Mouse (Mus musculus) mouse embryonic stem cell (cell line): ENCODE results near the gene Pwp1.
"Not testable (repeated sequence)": the region's sequence is repeated elsewhere in the genome, so short reads cannot be mapped to it uniquely, and the experiment has no call there.

ENCODE experiments used
- in situ Hi-C, 2 experiments: fragments of 300-500 bp; cut with MboI; formaldehyde crosslinking; loops; 1 replicate in 1 of 2; 3 replicates in 1 of 2; pipeline ENCODE4 v1.14.3; 2019 to 2020; ENCODE audit warnings: low sequenced_read_pairs in 2 of 2, low pct_unique_long_range_greater_than_20kb in 1 of 2, mixed read lengths in 1 of 2; ENCODE audit not compliant: unreplicated experiment in 1 of 2

Gene Pwp1

DNA sequence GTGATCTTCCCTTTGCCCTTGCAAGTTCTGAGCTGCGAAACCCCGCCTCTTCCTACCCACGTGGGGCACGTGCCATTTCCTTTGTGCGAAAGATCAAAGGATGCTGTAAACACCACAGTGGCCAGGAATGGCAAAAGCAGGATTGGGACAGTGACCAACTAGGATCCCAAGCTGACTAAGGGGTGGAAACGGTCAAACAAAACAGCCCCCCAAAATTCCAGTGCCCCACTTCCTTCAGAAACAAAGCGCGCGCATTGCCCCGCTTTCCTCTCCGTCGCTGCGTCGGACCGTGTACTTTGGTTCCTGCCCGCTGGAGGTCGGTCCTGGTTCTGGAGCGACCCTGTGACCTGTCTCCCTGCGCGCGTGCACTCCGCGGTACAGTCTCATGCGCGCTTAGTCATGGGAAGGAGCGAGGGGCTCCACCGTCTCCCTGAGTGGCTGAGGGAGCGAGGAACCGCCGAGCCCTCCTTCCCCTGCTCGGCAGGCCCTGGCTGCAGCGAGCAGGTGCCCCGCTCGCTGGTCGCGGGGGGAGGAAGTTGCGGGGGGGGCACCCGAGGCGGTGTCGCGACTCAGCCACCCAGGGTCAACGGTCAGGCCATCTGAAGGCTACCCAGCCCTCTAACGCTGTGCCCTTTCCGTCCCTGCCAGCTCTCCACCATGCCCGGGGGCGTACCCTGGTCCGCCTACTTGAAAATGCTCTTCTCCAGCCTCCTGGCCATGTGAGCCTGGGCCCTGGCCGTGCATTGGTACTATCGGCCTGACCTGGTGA, at the start of gene Pwp1:
Gene Pwp1 (plus strand): TSS at position 410 of the 769 bp plus-strand sequence.
- in situ Hi-C loops = not testable (repeated sequence)

DNA sequence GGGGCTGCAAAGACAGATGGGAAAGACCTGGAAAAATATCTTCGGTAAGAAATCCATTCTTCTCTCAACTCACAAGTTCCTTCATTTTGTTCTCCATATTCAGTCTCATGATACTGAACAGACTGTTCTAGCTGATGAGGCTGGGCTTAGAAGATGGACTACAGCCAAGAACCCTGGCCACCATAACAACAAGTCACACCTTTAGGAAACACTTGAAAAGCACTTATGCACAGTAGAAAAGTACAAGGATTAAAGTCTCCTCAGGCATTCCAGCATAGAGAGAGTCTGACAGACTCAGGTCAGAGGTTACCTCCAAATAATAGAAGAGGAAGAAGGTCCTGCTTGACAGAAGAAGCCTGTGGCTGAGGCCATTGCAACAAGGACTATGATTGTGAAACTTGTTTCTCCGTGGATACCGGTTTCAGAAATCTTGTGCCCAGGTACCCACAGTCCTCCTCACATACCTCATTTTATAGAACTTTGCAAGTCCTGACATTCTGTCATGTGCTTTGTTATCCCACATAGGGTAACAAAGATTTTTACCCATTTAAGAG, 7.1 kb upstream of the Pwp1 start:
- in situ Hi-C loops = not testable (repeated sequence)

DNA sequence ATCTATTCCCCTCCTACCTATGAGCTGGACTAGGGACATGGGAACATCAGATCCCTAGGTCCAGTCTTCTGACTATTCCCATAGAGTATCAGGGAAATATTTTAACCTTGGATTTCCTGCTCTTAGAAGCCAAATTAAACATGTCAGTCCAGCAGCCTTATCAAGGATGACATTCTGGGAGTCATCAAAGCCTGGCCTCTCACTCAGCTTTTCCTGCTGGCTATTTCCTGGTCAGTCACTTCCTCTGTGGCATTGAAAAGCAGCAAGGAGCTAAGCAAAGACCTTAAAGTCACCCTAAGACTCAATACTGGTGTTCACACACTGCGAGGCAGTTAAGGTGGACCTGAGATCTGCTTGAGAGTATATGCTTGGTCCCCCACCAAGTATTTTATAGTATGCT, 5.5 kb upstream of the Pwp1 start:
- in situ Hi-C loops = not testable (repeated sequence)

DNA sequence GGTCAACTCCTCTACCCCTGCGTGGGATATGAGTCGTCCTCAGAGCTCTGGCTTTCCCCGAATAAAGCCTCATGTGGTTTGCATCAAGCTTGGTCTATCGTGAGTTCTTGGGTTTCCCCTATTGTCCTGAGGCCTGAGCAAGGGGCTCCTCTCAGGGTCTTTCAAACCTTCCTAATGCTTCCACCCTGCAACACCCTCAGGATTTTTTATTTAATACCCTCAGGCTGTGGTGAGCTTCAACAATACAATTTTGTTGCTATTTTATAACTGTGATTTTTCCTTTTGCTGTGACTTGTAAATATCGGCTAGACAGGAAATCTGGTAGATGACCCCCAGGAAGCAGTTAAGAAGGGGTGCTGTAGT, 591 bp upstream of the Pwp1 start:
- in situ Hi-C loops = not testable (repeated sequence)

DNA sequence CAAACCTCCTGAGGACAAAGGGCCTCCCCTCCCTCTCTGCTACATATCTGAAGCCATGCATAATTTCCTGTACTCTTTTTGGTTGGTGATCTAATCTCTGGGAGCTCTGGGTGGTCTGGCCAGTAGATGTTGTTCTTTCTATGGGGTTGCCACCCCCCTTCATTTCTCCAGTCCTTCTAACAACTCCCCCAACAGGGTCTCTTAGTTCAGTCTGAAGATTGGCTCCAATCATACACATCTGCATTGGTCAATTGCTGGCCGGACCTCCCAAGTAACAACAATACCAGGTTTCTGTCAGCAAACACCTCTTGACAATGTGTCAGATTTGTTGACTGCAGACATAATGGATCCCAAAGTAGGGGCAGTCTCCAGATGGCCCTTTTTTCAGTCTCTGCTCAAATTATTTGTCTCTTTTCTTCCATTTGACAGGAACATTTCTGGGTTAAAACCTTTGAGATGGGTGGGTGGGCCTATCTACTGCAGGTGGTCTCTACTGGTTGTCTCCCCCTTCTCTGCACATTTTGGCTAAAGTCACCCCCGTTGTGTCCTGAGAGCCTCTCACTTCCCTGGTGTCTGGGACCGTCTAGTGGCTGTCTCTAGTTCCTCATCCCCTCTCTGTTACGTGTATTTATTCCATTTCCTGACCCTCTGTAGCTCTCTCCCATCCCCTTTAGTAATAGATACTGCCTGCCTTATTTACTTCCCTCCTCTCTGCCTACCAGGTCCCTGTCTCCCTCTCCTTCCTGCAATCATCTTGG, 17.0 kb downstream of the Pwp1 start:
- in situ Hi-C loops = no loop called here

DNA sequence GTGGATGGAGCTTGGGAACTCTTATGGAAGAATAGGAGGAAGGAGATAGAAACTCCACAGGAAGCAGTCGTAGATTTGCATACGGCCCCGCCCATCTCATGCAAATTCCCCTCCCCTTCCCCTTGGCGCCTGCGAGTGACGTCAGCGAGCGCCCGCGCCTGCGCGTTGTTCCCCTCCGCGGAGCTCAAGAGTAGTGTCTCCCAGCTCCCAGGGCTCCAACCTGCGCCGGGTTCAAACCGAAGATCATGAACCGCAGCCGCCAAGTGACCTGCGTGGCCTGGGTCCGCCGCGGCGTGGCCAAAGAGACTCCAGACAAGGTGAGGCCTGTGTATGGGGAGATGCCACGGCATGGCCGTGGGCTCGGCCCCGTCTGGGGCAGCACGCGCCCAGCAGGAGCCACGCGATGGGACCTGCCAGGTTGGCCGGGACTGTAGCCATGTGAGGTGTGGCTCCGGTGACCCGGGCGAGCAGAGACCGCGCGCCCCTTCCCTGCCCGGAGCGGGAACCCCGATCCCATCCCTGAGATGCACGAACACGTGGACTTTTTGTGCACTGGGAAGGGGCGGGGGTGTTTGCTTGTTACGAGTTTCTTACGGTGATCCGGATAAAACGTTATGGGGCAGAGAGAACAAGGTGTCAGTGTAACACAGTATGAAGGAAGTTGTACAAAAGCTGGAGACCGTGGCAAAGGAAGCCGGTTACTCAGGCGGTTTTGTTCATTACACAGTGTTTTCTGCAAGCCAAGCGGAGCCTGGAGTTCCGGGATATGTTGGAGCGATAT, 42.6 kb downstream of the Pwp1 start:
- in situ Hi-C loops = no loop called here

DNA sequence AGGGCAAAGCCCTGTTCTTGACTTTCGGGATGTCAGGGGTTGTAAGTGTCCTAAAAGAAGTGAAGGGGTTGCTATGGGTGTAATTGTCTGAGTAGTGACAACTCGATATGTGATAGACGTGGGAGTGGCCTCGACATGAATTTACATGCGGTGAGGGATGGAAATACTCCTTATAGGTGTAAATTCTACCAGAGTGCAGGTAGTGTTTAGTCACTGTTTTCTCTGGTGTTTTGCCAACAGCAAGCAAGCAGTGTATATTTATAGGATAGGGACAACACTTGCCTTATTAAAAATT, 43.1 kb downstream of the Pwp1 start:
- in situ Hi-C loops = no loop called here

DNA sequence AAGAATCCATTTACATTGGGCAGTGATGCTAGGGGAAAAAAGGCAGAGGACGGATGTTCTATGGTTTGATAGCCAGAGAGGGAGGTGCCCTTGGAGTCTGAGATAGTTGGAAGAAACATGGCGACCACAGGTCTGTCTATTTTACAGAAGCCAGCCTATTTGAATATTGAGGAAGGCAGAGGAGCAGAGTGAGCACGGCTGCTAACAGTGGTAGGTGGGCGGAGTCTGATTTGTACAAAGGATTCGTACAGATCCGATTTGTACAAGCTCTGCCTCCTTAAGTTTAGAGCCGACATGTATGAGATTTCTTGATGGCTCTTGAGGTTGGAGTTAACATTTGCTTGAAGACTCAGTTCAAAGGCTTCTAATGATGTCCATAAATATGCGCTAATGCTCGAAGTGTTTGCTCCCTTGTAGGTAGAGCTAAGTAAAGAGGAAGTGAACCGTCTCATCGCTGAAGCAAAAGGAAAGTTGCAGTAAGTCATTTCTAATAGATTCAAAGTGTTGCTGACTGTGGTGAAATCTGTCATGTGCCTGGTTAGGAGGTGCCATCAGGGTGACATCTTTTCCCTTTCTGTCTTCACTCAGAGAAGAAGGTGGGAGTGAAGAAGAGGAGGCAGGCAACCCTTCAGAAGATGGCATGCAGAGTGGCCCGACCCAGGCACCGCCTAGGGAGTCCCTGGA, 44.7 kb downstream of the Pwp1 start:
- in situ Hi-C loops = no loop called here

DNA sequence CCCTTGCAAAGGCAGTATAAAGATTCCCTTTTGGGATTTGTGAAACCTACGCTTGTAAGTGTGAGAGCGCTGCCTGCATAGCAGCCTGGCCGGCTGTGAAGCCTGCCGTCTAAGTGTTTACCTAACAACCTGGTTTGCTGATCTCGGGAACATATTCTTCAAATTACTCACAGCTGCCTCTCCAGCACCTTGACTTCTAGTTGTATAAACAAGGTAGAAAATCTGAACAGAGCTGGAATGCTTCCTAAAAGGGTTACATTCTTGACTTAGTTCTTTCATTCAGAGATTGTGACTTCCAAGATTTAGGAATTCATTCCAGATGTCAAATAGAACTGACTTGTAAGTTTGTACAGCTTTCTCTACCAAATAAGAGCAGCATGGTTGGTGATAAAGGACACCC, 46.5 kb downstream of the Pwp1 start:
- in situ Hi-C loops = no loop called here

DNA sequence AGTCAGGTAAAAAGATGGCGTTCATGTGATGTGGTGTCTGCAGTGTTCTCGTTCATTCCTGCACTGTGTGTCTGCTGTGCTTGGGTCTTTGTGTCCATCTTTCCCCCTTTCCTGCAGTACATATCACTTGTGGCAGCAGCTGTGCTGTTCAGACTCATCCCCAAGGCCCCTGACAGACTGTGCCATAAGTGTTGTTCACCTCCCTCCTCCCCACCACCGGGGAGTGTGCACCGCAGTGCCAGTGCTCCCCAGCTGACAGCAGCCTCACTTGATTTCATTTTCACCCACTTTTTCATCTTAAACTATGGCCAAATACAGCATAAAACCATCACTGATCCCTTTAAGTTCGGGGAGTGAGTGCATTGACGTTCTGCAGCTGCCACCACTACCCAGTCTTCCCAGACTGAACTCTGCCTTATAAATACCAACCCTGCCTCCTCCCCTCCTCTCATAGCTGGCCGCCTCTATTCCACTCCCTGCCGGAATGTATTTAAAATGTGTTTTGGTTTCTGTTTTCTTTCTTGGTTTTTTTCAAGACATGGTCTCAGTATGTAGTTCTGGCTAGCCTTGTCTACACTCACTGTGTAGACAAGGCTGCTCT, 50.7 kb downstream of the Pwp1 start:
- in situ Hi-C loops = no loop called here

DNA sequence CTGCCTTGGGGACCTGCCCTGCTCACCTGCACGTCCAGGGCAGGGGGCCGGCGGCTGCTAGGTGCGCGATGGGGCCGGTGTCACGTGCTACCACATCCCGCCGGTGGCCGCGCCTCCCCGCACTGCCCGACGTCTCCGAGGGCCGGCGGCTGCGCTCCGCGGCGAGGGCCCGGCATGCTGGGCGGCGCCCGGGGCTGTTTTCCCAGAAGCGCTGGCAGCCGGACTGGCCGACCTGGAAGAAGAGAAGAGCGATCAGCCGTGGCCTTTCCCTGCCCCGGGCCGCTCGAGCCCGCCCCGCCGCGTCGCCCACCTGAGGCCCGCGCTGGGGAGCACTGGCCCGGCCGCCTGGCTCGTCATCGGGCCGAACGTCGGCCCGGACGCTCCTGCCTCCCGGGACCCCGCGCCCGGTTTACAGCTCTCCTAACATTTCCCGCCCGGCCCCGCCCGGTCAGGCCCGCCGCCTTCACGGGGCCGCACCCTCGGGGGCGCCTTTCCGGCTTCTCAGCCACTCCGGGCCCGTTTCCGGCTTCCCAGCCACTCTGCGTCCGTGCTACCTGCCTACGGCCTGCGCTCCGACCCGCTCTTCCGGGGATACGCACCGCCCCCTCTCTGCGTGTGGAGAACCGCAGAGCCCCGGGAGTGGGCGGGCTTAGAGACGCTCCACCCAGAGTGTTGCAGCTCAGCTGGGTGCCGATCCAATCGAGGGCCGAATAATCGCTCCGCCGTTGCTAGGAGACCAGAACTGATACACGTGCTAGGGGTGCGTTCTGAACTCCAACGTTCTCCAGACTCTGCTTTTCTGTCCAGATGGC, 87.4 kb downstream of the Pwp1 start, which contains the start of gene Prdm4:
Gene Prdm4 (minus strand): TSS at position 645 of the 812 bp plus-strand sequence.
- in situ Hi-C loops = no loop called here

DNA sequence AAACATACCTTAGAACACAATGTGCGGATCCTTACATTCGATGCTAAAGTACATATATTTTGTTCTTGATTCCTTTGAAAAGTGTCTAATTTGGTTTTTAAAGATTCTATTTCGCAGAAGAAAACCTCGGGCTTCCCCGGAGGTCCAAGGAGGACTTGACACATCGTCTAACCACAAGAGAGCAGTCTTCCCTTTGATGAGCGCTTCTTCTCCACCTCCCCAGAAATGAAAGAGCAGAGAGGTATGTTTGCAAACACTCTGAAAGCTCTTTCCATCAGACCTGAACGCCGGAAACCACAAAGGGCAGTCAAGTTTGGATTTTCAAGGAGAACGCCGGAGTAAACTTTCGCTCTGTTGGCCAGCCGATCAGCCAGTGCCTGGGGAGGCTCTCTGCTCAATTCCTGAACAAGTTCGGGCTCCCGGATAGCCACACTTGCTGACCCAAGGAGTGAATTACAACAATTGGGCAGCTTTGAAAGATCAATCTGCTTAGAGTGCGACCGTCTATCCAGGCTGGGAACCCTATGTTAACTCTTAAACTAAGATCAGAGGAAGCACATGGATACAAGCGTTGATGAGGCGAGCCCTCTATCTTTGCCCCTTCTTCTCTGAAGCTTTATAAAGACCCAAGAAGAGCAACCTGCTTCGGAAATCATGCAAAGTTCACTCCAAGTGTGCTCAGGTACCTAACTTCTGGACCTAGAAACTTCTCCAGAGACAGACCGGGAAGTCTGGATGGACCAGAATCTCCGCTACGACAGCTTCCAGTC, 98.6 kb downstream of the Pwp1 start, which contains the start of gene Ascl4:
Gene Ascl4 (plus strand): TSS at position 6 of the 770 bp plus-strand sequence.
- in situ Hi-C loops = no loop called here

DNA sequence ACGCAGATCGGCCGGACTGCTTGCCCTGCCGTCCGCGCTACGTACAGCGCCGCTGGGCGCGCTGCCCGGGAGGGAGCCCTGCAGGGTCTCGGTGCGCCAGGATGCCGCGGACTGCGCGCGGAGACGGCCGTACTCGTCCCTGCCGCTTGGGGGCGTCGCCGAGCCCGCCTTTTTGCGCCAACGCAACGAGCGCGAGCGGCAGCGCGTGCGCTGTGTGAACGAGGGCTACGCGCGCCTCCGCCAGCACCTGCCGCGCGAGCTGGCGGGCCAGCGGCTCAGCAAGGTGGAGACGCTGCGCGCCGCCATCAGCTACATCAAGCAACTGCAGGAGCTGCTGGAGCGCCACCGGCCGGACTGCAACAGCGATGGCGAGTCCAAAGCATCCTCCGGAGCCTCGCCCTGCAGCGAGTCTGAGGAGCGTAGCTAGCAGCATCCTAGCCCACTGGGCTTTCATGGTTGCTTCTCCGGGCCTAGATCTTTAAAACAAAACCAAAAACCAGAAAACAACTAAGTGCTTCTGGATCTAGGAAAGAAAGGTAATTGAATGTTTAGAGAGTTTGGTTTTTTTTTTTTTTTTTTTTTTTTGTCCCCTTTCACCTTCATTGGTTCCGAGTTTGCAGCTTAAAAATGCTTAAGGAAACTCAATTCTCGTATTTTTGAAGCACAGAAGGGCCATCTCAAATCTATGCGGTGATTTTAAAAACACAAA, 99.4 kb downstream of the Pwp1 start:
- in situ Hi-C loops = no loop called here

DNA sequence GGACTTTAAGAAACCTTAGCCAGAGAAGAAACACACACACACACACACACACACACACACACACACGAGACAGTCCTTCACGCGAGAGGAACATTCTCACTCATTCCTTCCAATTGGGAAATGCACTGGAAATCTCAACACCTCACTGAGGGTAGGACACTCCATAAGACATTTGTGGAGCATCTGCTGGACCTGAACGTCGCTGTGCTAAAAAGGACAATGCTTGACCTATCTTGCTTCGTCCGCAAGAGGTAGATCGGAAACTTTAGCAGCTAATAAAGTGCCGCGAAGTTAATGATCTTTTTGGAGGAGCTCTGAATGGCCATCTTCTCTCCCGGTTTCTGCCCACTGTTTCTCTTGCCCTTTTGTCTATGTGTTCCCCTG, 99.9 kb downstream of the Pwp1 start:
- in situ Hi-C loops = no loop called here

DNA sequence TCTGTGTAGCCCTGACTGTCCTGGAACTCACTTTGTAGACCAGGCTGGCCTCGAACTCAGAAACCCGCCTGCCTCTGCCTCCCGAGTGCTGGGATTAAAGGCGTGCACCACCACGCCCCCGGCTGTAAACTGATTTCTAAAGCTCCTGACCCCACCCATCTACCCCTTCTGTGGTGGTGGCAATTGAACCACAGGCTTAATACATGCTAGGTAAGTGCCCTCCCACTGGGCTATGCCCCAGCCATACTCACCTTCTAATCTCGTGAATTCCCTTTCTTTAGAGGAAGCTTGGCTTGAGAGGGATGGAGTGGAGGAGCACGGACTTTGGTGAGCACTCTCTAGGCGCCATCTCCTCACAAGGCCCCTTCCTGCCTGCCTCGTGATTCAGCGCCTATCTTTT, 100.7 kb downstream of the Pwp1 start:
- in situ Hi-C loops = no loop called here

DNA sequence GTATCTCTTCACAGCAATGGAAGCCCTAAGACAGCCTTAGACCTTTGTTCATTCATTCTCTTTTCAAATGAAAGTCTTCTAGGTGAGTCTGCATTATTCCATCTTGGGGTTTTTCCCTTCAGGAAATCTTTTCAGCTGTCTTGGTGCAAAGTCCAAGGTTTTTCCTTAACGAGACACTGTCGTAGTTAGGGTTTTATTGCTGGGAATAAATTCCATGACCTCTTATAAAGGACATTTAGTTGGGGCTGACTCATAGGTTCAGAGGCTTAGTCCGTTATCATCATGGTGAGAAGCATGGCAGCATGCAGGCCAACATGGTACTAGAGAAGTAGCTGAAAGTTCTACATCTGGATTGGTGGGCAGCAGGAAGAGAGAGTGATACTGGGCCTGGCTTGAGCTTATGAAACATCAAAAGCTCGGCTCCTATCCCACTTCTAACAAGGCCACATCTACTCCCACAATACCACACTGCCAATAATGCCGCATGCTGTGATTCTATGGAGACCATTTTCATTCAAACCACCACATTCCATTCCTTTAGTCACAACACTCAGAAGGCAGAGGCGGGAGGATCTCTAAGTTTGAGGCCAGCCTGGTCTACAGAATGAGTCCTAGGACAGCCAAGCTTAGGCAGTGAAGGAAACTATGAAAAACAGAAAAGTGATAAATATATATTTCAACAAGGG, 107.1 kb downstream of the Pwp1 start:
- in situ Hi-C loops = no loop called here
